Mouse (Mus musculus): ENCODE measurements around the gene Tfr2. TPM values are rescaled to one million over a fixed set of nuclear protein-coding genes. Genes with fewer than 3 reads are reported as not detected.
A peak's percentile ranks its signal among the peaks of the same experiment; 100 is the strongest.

Gene Tfr2
- total and polyA plus RNA-seq, 3 experiments: 52.6 to 193 (median 117) TPM

- Histone ChIP-seq H3K4me3 (ENCODE audit: low read depth, low read length) (no peak overlapping the region), H3K36me3 (replicated peaks) (peaks cover 32% of the 10 kb centered on the region), H3K9me3 (replicated peaks) (no peaks in the 10 kb centered on the region), H3K27me3 (ENCODE audit: insufficient read depth, low read length) (no peaks in the 10 kb centered on the region), H3K4me1 (ENCODE audit: insufficient read depth, low read depth, low read length) (peaks cover 43% of the 10 kb centered on the region)
- DNase-seq (ENCODE audit: low spot score) (no peak), ATAC-seq (ENCODE audit: extremely low read depth, insufficient number of reproducible peaks, low FRiP score, poor library complexity, severe bottlenecking) (no peak)
- TF ChIP-seq CTCF (IDR thresholded peaks at IDR 0.05; ENCODE audit: low read depth, low read length): no peak
Measured at GRCm38 (mm10) chr5:137597625-137598024, 28.0 kb downstream of the Tfr2 start.

GRCm38 (mm10) chr5:137598100-137598826, 28.6 kb downstream of the Tfr2 start:
- peaks cover 49% of the 10 kb centered on the region for H3K4me1 ChIP-seq (ENCODE audit: insufficient read depth, low read depth, low read length)
- no peak for DNase-seq (ENCODE audit: low spot score)

GRCm38 (mm10) chr5:137599600-137599999, 30.0 kb downstream of the Tfr2 start:
- peak overlapping the region; percentile 76 for H3K4me3 ChIP-seq (ENCODE audit: low read depth, low read length)
- H3K27me3 ChIP-seq (ENCODE audit: insufficient read depth, low read length): no peaks in the 10 kb centered on the region
- DNase-seq (ENCODE audit: low spot score): no peak
- H3K36me3 ChIP-seq (replicated peaks): peaks cover 34% of the 10 kb centered on the region
- no peaks in the 10 kb centered on the region for H3K9me3 ChIP-seq (replicated peaks)
- H3K4me1 ChIP-seq (ENCODE audit: insufficient read depth, low read depth, low read length): peaks cover 57% of the 10 kb centered on the region
- no peak for TF ChIP-seq TAL1 (conservative IDR thresholded peaks at IDR 0.05; ENCODE audit: low read depth, low read length)
- no peak for TF ChIP-seq CTCF (IDR thresholded peaks at IDR 0.05; ENCODE audit: low read depth, low read length)
- TF ChIP-seq POLR2AphosphoS5 (IDR thresholded peaks at IDR 0.05; ENCODE audit: insufficient replicate concordance, low read depth, low read length): no peak
- no peak for TF ChIP-seq GATA1 (IDR thresholded peaks at IDR 0.05; ENCODE audit: borderline replicate concordance, low read length)
- no peak for TF ChIP-seq GATA2 (IDR thresholded peaks at IDR 0.05; ENCODE audit: borderline replicate concordance, low read depth, low read length)
- no peak for ATAC-seq (ENCODE audit: extremely low read depth, insufficient number of reproducible peaks, low FRiP score, poor library complexity, severe bottlenecking)

More at GRCm38 (mm10) chr5:137598100-137598826, 28.6 kb downstream of the Tfr2 start:
- TF ChIP-seq CTCF (IDR thresholded peaks at IDR 0.05; ENCODE audit: low read depth, low read length) (no peak), GATA1 (IDR thresholded peaks at IDR 0.05; ENCODE audit: borderline replicate concordance, low read length) (no peak), GATA2 (IDR thresholded peaks at IDR 0.05; ENCODE audit: borderline replicate concordance, low read depth, low read length) (no peak), POLR2AphosphoS5 (IDR thresholded peaks at IDR 0.05; ENCODE audit: insufficient replicate concordance, low read depth, low read length) (no peak), TAL1 (conservative IDR thresholded peaks at IDR 0.05; ENCODE audit: low read depth, low read length) (no peak)
- Histone ChIP-seq H3K36me3 (replicated peaks) (peaks cover 32% of the 10 kb centered on the region), H3K4me3 (ENCODE audit: low read depth, low read length) (peak overlapping the region; percentile 44; the same call in 1 of the 2 replicates), H3K27me3 (ENCODE audit: insufficient read depth, low read length) (no peaks in the 10 kb centered on the region), H3K9me3 (replicated peaks) (no peaks in the 10 kb centered on the region)
- ATAC-seq (ENCODE audit: extremely low read depth, insufficient number of reproducible peaks, low FRiP score, poor library complexity, severe bottlenecking): no peak

GRCm38 (mm10) chr5:137600281-137600618, 30.6 kb downstream of the Tfr2 start:
- ATAC-seq (ENCODE audit: extremely low read depth, insufficient number of reproducible peaks, low FRiP score, poor library complexity, severe bottlenecking) (no peak), DNase-seq (ENCODE audit: low spot score) (no peak)
- TF ChIP-seq POLR2AphosphoS5 (IDR thresholded peaks at IDR 0.05; ENCODE audit: insufficient replicate concordance, low read depth, low read length) (no peak), GATA1 (IDR thresholded peaks at IDR 0.05; ENCODE audit: borderline replicate concordance, low read length) (no peak), CTCF (IDR thresholded peaks at IDR 0.05; ENCODE audit: low read depth, low read length) (no peak), TAL1 (conservative IDR thresholded peaks at IDR 0.05; ENCODE audit: low read depth, low read length) (no peak), GATA2 (IDR thresholded peaks at IDR 0.05; ENCODE audit: borderline replicate concordance, low read depth, low read length) (no peak)

GRCm38 (mm10) chr5:137600619-137601364, 31.2 kb downstream of the Tfr2 start, which contains the start of gene Mospd3:
Gene Mospd3 (minus strand): TSS chr5:137601058.
- TF ChIP-seq CTCF (IDR thresholded peaks at IDR 0.05; ENCODE audit: low read depth, low read length) (no peak), GATA2 (IDR thresholded peaks at IDR 0.05; ENCODE audit: borderline replicate concordance, low read depth, low read length) (no peak), TAL1 (conservative IDR thresholded peaks at IDR 0.05; ENCODE audit: low read depth, low read length) (no peak), GATA1 (IDR thresholded peaks at IDR 0.05; ENCODE audit: borderline replicate concordance, low read length) (no peak), POLR2AphosphoS5 (IDR thresholded peaks at IDR 0.05; ENCODE audit: insufficient replicate concordance, low read depth, low read length) (no peak)
- Histone ChIP-seq H3K27me3 (ENCODE audit: insufficient read depth, low read length) (no peaks in the 10 kb centered on the region), H3K36me3 (replicated peaks) (peaks cover 40% of the 10 kb centered on the region), H3K9me3 (replicated peaks) (no peaks in the 10 kb centered on the region), H3K4me3 (ENCODE audit: low read depth, low read length) (peak within 1 kb of the TSS; percentile 76), H3K4me1 (ENCODE audit: insufficient read depth, low read depth, low read length) (peaks cover 67% of the 10 kb centered on the region)
- ATAC-seq (ENCODE audit: extremely low read depth, insufficient number of reproducible peaks, low FRiP score, poor library complexity, severe bottlenecking) (peak; percentile 92), DNase-seq (ENCODE audit: low spot score) (peak; percentile 95)

More at GRCm38 (mm10) chr5:137600281-137600618, 30.6 kb downstream of the Tfr2 start:
- Histone ChIP-seq H3K4me3 (ENCODE audit: low read depth, low read length) (peak overlapping the region; percentile 76), H3K9me3 (replicated peaks) (no peaks in the 10 kb centered on the region), H3K27me3 (ENCODE audit: insufficient read depth, low read length) (no peaks in the 10 kb centered on the region), H3K4me1 (ENCODE audit: insufficient read depth, low read depth, low read length) (peaks cover 62% of the 10 kb centered on the region), H3K36me3 (replicated peaks) (peaks cover 38% of the 10 kb centered on the region)

- no peaks in the 10 kb centered on the region for H3K9me3 ChIP-seq (replicated peaks)
- DNase-seq (ENCODE audit: low spot score) (no peak), ATAC-seq (ENCODE audit: extremely low read depth, insufficient number of reproducible peaks, low FRiP score, poor library complexity, severe bottlenecking) (no peak)
- peaks cover 70% of the 10 kb centered on the region for H3K4me1 ChIP-seq (ENCODE audit: insufficient read depth, low read depth, low read length)
- H3K36me3 ChIP-seq (replicated peaks): peaks cover 43% of the 10 kb centered on the region
- peak overlapping the region; percentile 76 for H3K4me3 ChIP-seq (ENCODE audit: low read depth, low read length)
- H3K27me3 ChIP-seq (ENCODE audit: insufficient read depth, low read length): no peaks in the 10 kb centered on the region
- no peak for TF ChIP-seq POLR2AphosphoS5 (IDR thresholded peaks at IDR 0.05; ENCODE audit: insufficient replicate concordance, low read depth, low read length)
Measured at GRCm38 (mm10) chr5:137601365-137601729, 31.7 kb downstream of the Tfr2 start.
